Mouse (Mus musculus) embryonic fibroblast, embryonic 13.5 days (primary cell): Measurements from ENCODE around the gene Frmd4a. TPM values are rescaled to one million over a fixed set of nuclear protein-coding genes. Genes with fewer than 3 reads are reported as not detected.
"Not testable (repeated sequence)": the region's sequence is repeated elsewhere in the genome, so short reads cannot be mapped to it uniquely, and the experiment has no call there.

Source experiments
- H3K27ac ChIP-seq: 2 replicates; pipeline ENCODE4 v1.5.1; 2012; ENCODE audit warnings: low read length, control low read depth, inconsistent platforms; ENCODE audit not compliant: insufficient read depth
- H3K4me1 ChIP-seq: 2 replicates; pipeline ENCODE4 v1.6.1; 2011; ENCODE audit warnings: low read length; ENCODE audit not compliant: control insufficient read depth, insufficient read depth
- H3K4me3 ChIP-seq: 2 replicates; pipeline ENCODE4 v1.5.1; 2011; ENCODE audit warnings: mild to moderate bottlenecking, control low read depth, low read length; ENCODE audit not compliant: insufficient read depth
- CTCF ChIP-seq: IDR thresholded peaks from 2 replicates; pipeline ENCODE4 v1.5.1; 2011; ENCODE audit warnings: mild to moderate bottlenecking, control low read depth, low read length, moderate library complexity, borderline replicate concordance; ENCODE audit not compliant: insufficient read depth
- POLR2A ChIP-seq: IDR thresholded peaks from 2 replicates; pipeline ENCODE4 v1.6.1; 2011; ENCODE audit warnings: low read depth, mild to moderate bottlenecking, control low read depth, low read length, moderate library complexity
- polyA plus RNA-seq: library from polyadenylated mRNA; stranded (reverse); fragments of >200 nt; gene quantifications from 2 replicates; pipeline ENCODE4 v1.2.4, GENCODE M21; 2011; ENCODE audit warnings: low read depth; ENCODE audit not compliant: missing spikeins, insufficient read length

Frmd4a gene
- polyA plus RNA-seq, 1 experiment, result 66.9 TPM

- no peak overlapping the region for H3K4me3 ChIP-seq
- H3K4me1 ChIP-seq, result peaks cover 11% of the 10 kb centered on the region
- H3K27ac ChIP-seq, result peak overlapping the region; percentile 82
- TF ChIP-seq POLR2A (no peak), CTCF (no peak)
Observed at GRCm38 (mm10) chr2:4318134-4318533, 300.6 kb downstream of the Frmd4a start.

DNA sequence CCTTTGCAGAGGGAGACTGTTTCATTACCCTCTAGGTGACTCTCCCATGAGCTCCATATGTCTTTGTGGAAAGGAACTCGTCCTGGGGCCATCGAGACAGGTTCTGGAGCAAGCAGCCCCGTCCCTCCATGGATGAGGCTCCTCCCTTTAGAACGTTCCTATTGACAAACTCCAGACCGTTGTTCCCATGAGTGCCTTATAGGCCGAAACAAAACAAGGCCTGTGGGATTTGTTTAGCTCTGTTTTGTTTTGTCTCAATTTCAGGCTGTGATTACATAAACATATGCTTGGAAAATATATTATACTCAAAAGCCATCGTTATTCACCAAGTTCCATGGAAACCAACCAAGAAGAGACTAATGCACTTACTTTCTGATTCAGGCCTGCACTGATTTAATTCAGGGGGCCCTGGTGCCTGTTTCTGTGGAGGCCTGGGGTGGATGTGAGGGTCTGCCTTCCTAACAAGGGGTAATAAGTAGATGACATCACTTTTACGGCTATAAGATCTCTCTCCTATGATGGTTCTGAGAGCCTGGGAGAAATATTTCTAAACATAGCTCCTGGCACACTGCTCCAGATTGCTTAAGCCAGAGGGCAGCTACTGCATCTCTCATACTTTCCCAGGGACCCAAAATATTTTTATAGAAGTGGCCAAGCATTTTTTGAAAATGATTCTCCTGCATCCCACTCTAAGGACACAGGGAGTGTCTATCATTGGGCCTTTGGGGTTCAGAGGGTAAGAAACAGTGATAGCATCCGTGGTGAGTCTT, 308.9 kb downstream of the Frmd4a start:
- peaks cover 7% of the 10 kb centered on the region for H3K4me1 ChIP-seq
- H3K27ac ChIP-seq, result peak overlapping the region; percentile 74
- TF ChIP-seq CTCF (no peak), POLR2A (no peak)

DNA sequence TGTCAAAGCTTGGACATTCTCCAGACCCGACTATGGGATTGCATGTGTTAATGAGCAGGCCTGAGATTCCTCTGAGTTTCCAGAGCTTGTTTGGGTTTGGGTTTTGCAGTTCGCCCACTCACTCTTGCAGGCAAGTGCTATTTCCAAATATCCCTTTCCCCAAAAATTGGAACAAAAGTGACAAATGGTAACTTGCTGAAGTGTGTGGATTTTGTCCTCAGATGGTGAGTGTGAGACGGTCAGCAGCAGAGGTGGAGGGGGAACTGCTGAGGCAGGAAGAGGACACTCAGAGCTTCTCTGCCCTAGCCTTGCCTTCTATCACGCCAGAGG, 309.5 kb downstream of the Frmd4a start:
- TF ChIP-seq POLR2A, result no peak
- TF ChIP-seq CTCF, result no peak
- H3K4me3 ChIP-seq, result no peak overlapping the region
- H3K4me1 ChIP-seq, result peaks cover 7% of the 10 kb centered on the region
- H3K27ac ChIP-seq, result peak overlapping the region; percentile 74

More for the DNA sequence above, 308.9 kb downstream of the Frmd4a start:
- no peak overlapping the region for H3K4me3 ChIP-seq

DNA sequence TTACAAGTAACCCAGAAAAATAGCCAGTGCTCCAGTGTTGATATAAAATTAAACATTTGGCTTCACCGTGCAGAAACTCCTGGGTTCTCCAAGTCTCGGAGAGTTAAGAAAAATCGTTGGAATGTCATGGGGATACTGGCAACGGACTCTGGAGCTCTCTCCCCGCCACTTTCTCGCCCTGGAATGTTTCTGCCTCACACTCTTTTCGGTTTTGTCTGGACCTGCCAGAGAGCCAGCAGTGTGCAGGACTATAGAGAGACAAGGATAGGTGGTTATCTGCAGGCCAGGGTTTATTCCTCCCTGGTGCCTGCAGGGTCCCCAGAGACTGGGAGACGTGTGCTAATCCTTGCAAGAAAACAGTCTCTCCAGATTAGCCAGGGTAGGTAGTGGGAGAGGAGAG, 314.9 kb downstream of the Frmd4a start:
- Histone ChIP-seq H3K4me3 (no peak overlapping the region), H3K27ac (no peak overlapping the region), H3K4me1 (peaks cover 8% of the 10 kb centered on the region)
- TF ChIP-seq POLR2A, result no peak

DNA sequence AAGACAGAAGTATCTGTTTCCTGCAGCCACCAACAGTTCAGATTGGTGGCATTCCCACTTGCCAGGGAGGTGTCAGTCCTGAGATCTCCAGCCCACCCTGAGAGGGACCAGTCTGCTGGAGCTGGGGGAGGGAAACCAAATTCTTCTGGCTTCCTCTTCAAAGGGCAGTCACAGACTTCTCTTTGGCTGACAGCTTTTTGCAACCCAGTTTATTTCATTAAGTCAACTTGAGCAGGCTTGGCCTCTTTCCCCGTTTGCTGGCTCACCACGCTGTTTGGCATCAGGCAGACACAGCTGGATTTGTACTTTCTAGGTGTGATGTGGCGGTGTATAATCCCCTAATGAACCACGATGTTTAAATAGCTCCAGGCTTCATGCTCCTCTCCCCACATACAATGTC, 316.7 kb downstream of the Frmd4a start:
- 0 out of 2 replicates have a peak overlapping the region, but pooled peaks have one; percentile 7 for H3K27ac ChIP-seq
- H3K4me3 ChIP-seq, result no peak overlapping the region
- TF ChIP-seq POLR2A, result no peak
- TF ChIP-seq CTCF, result no peak
- peaks cover 13% of the 10 kb centered on the region for H3K4me1 ChIP-seq

GRCm38 (mm10) chr2:4334936-4335335, 317.4 kb downstream of the Frmd4a start:
- H3K4me3 ChIP-seq, result no peak overlapping the region
- no peak overlapping the region for H3K27ac ChIP-seq
- no peak for TF ChIP-seq CTCF
- TF ChIP-seq POLR2A, result no peak
- peaks cover 14% of the 10 kb centered on the region for H3K4me1 ChIP-seq

DNA sequence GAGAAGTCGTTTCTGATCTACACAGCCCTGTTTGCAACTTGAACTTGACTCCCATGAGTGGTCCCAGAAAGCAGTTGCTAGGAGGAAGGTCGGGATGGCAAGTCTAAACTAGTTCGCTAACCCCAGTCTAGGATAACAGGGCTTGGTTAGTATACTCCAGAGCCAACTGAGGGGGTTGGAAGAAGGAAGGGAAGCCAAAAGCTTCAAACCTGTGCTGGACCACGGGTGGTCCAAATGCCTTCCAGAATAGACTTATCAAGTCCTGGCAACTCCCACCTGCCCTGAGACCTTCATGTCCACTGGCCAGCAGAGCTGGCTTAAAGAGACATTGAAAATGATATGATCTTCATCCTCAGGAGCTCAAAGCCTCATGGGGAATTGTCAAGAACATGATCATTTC, 318.4 kb downstream of the Frmd4a start:
- no peak overlapping the region for H3K27ac ChIP-seq

GRCm38 (mm10) chr2:4338290-4338689, 320.8 kb downstream of the Frmd4a start:
- peak overlapping the region; percentile 85; the same call in 1 of the 2 replicates for H3K27ac ChIP-seq
- not testable (repeated sequence) for H3K4me3 ChIP-seq
- peaks cover 32% of the 10 kb centered on the region for H3K4me1 ChIP-seq

More for the DNA sequence above, 318.4 kb downstream of the Frmd4a start:
- TF ChIP-seq POLR2A (no peak), CTCF (no peak)
- H3K4me1 ChIP-seq, result peaks cover 22% of the 10 kb centered on the region
- H3K4me3 ChIP-seq, result no peak overlapping the region

GRCm38 (mm10) chr2:4339128-4339527, 321.6 kb downstream of the Frmd4a start:
- no peak for TF ChIP-seq CTCF
- no peak for TF ChIP-seq POLR2A
- peaks cover 26% of the 10 kb centered on the region for H3K4me1 ChIP-seq

DNA sequence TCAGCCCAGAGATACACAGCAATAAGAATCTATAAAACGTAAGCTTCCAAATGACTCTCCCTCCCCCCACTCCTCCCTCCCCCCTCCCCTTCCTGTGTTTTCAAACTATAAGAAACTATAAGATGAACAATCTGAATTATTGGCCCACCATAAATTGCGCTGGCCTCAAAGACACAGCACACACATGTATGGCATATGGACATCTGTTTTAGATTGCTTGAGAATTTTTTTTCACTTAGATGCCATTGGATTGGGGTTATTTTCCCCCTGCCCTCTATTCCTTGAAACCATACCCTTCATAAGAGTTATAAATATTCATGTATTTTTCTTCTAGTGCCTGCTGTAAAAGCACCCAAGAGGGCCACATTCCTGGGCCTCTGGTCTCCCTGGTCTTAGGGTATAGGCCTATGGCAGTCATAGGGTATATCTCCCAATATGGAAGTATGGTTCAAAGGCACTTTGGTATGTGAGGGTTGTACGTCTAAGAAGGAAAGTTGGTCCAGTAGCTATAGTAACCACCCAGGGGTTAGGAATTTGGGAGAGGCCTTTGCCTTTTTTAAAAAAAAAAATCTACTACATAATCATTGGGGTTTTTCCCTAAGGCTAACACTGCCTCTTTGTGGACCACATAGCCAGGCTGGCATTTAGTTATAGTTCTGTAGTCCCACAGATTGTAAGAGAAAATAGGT, 322.2 kb downstream of the Frmd4a start:
- Histone ChIP-seq H3K27ac (peak overlapping the region; percentile 91), H3K4me3 (no peak overlapping the region), H3K4me1 (peaks cover 28% of the 10 kb centered on the region)
- TF ChIP-seq CTCF (no peak), POLR2A (no peak)

More at GRCm38 (mm10) chr2:4339128-4339527, 321.6 kb downstream of the Frmd4a start:
- H3K27ac ChIP-seq, result peak overlapping the region; percentile 85
- no peak overlapping the region for H3K4me3 ChIP-seq
